Comparison of ENCODE assay signal across 12 mouse cellular contexts in the genomic region with DNA sequence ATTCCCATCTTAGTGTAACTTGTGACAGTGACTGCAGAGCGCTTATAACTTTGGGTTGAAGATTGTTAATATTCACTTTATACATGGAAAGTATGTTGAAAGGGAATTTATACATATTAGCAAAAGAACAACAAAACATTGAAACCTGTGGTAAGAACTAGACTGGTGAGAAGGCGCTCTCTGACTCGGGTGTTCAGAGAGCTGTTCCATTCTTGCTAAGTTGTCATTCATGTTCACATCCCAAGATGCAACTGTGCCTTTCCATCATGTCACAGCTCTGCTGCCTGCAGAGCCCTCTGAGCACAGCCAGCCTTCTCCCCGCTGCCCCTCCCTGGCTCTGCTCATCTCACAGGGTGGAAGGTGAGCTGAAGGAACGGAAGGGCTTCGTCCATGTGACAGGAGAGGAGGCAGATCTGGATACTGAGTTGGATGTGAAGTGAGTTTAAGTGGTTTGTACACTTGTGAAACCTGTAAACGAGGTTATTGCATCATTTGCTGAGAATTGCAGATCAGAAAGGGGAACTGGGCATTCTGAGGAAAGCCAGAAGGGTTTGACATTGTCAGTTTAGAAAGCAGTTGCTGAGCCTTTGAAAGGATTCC. TPM values are rescaled to one million over a fixed set of nuclear protein-coding genes. Genes with fewer than 3 reads are reported as not detected.
DNase-seq lines count a peak whose midpoint lies in the region; ATAC-seq and TF ChIP-seq lines count a peak whose summit lies in the region.
"Had no signal": no experiment of that assay in that cellular context is flagged by ENCODE, and none has a peak within 500 bp of the region (broad histone marks: within the 10 kb centered on the region; RNA-seq: fewer than 3 reads in every experiment).

No protein-coding gene starts in this region.

- WGBS in lung, adult 2 months = 57% methylated on average over 7 of the region's 7 CpGs
- 78% methylated on average over 7 of the region's 7 CpGs for WGBS in small intestine, adult 2 months
- 87% methylated on average over 7 of the region's 7 CpGs for WGBS in neural tube, embryonic 15.5 days

- no peak overlapping the region for H3K9ac ChIP-seq in neural tube, embryonic 15.5 days (replicated peaks)
- H3K9ac ChIP-seq: embryonic facial prominence, embryonic 13.5 days; hindbrain, embryonic 13.5 days; limb, embryonic 13.5 days had no signal

- no peaks in the 10 kb centered on the region for H3K27me3 ChIP-seq in small intestine, adult 2 months (ENCODE audit: control insufficient read depth, insufficient read depth, low read length)
- H3K27me3 ChIP-seq in neural tube, embryonic 15.5 days (replicated peaks) = no peaks in the 10 kb centered on the region
- H3K27me3 ChIP-seq: embryonic facial prominence, embryonic 13.5 days; hindbrain, embryonic 13.5 days; limb, embryonic 13.5 days had no signal

- ATAC-seq in neural tube, embryonic 15.5 days (ENCODE audit: low FRiP score) = no peak

- no peak for DNase-seq in left cerebral cortex, adult 2 months (ENCODE audit: extremely low spot score in 1 of 2, low spot score in 2 of 2)
- no peak for DNase-seq in left cerebral cortex, postnatal 4 days
- DNase-seq in lung, adult 2 months = peak; percentile 16
- no peak for DNase-seq in cerebellum, postnatal 25 days
- no peak for DNase-seq in gastrocnemius, adult 18-20 months (ENCODE audit: low spot score)
- DNase-seq: kidney, postnatal 14 days had no signal

- peak overlapping the region; percentile 37 for H3K27ac ChIP-seq in left cerebral cortex, adult 2 months
- 0 out of 2 replicates have a peak overlapping the region, but pooled peaks have one; percentile 36 for H3K27ac ChIP-seq in brown adipose tissue, adult 24 weeks (replicated peaks; ENCODE audit: low read depth, low read length)
- peak overlapping the region; percentile 39; the same call in 1 of the 2 replicates for H3K27ac ChIP-seq in small intestine, adult 2 months (ENCODE audit: insufficient read depth, low read depth, low read length)
- H3K27ac ChIP-seq in neural tube, embryonic 15.5 days (replicated peaks) = no peak overlapping the region
- H3K27ac ChIP-seq: embryonic facial prominence, embryonic 13.5 days; hindbrain, embryonic 13.5 days; limb, embryonic 13.5 days had no signal

- TF ChIP-seq POLR2A in lung, adult 2 months (IDR thresholded peaks at IDR 0.05; ENCODE audit: borderline replicate concordance, extremely low read depth, low read depth, low read length) = no peak
- TF ChIP-seq POLR2A in small intestine, adult 2 months (IDR thresholded peaks at IDR 0.05; ENCODE audit: low read depth, low read length) = no peak

- intact Hi-C loops in left cerebral cortex, adult 2 months (cut with DNase I) = no loop called here
- intact Hi-C loops in left cerebral cortex, postnatal 4 days (cut with DNase I) = no loop called here

- no peaks in the 10 kb centered on the region for H3K9me3 ChIP-seq in neural tube, embryonic 15.5 days (replicated peaks)
- H3K9me3 ChIP-seq: embryonic facial prominence, embryonic 13.5 days; hindbrain, embryonic 13.5 days had no signal

- no peak for TF ChIP-seq CTCF in left cerebral cortex, adult 2 months (IDR thresholded peaks at IDR 0.05)
- TF ChIP-seq CTCF in lung, adult 2 months (IDR thresholded peaks at IDR 0.05; ENCODE audit: insufficient read depth, low read length) = no peak
- no peak for TF ChIP-seq CTCF in small intestine, adult 2 months (IDR thresholded peaks at IDR 0.05; ENCODE audit: extremely low read depth, insufficient read length, insufficient replicate concordance, low read depth, low read length)

- H3K4me1 ChIP-seq in brown adipose tissue, adult 24 weeks (ENCODE audit: control insufficient read depth, insufficient read depth, insufficient read length, low read length) = 0 out of 2 replicates have a peak, but pooled peaks cover 3% of the 10 kb centered on the region
- peaks cover 6% of the 10 kb centered on the region; the same call in 1 of the 2 replicates for H3K4me1 ChIP-seq in lung, adult 2 months (ENCODE audit: control insufficient read depth, insufficient read depth, low read length)
- H3K4me1 ChIP-seq in small intestine, adult 2 months (ENCODE audit: control insufficient read depth, insufficient read depth, insufficient read length, low read length) = peaks cover 15% of the 10 kb centered on the region
- no peaks in the 10 kb centered on the region for H3K4me1 ChIP-seq in neural tube, embryonic 15.5 days

- H3K4me2 ChIP-seq in neural tube, embryonic 15.5 days = no peak overlapping the region
- H3K4me2 ChIP-seq: embryonic facial prominence, embryonic 13.5 days; hindbrain, embryonic 13.5 days; limb, embryonic 13.5 days had no signal

- no peak overlapping the region for H3K4me3 ChIP-seq in left cerebral cortex, adult 2 months
- no peak overlapping the region for H3K4me3 ChIP-seq in brown adipose tissue, adult 24 weeks (ENCODE audit: insufficient read depth, low read depth, low read length)
- no peak overlapping the region for H3K4me3 ChIP-seq in lung, adult 2 months (replicated peaks; ENCODE audit: extremely low read depth, low read depth, low read length)
- H3K4me3 ChIP-seq in small intestine, adult 2 months (ENCODE audit: low read depth, low read length) = no peak overlapping the region
- H3K4me3 ChIP-seq in neural tube, embryonic 15.5 days (replicated peaks) = no peak overlapping the region
- H3K4me3 ChIP-seq: embryonic facial prominence, embryonic 13.5 days; hindbrain, embryonic 13.5 days; limb, embryonic 13.5 days had no signal

- no peaks in the 10 kb centered on the region for H3K36me3 ChIP-seq in small intestine, adult 2 months (ENCODE audit: control insufficient read depth, insufficient read depth, low read length)
- no peaks in the 10 kb centered on the region for H3K36me3 ChIP-seq in neural tube, embryonic 15.5 days
- H3K36me3 ChIP-seq: hindbrain, embryonic 13.5 days had no signal

RNA-seq across cellular contexts. Expression of gene Vrk1, which starts 20.2 kb away (rescaled TPM):
- 10 to 100 TPM; 12.9 to 13.0 TPM for total RNA-seq in left cerebral cortex, adult 2 months (2021)
- total RNA-seq in left cerebral cortex, postnatal 4 days (2021) = 10 to 100 TPM; 22.7 to 24.9 TPM
- 7.8 and 10.2 TPM in 2 replicates for polyA plus RNA-seq in brown adipose tissue, adult 24 weeks (2012; ENCODE audit: insufficient read depth, insufficient read length, missing spikeins)
- 5.2 and 7.9 TPM in 2 replicates for polyA plus RNA-seq in lung, adult 2 months (2012; rRNA removed)
- polyA plus RNA-seq in small intestine, adult 2 months (2012; rRNA removed) = 1.4 and 2.5 TPM in 2 replicates
- 24.8 and 40.5 TPM in 2 replicates for polyA plus RNA-seq in neural tube, embryonic 15.5 days (2015; fragmentation: Nextera tagmentation; extraction: Ambion mirVana)
- total RNA-seq in gastrocnemius, adult 18-20 months (2021) = 1 to 10 TPM; 3.8 to 4.6 TPM
